Mouse (Mus musculus) T-helper 2 cell (primary cell): ENCODE measurements at regions not wholly inside any gene's neighbourhood (a gene's known extent, or its start where the extent isn't known, plus 50 kb on each side); places are given as distances from the start of the nearest gene placed in this dataset.

Experiments used
- in situ Hi-C: fragments of 300-600 bp; cut with MboI, MseI; formaldehyde crosslinking; loops from one replicate; pipeline ENCODE4 v1.15.1; 2025; ENCODE audit warnings: high pct_unique_total_duplicates

- in situ Hi-C loops, result loop anchor here (25.0 kb wide), 1 partner anchor 448 kb away; no protein-coding TSS in a partner anchor
Observed at GRCm38 (mm10) chr10:112863808-112864207, 65.0 kb downstream of the Atxn7l3b start.

DNA sequence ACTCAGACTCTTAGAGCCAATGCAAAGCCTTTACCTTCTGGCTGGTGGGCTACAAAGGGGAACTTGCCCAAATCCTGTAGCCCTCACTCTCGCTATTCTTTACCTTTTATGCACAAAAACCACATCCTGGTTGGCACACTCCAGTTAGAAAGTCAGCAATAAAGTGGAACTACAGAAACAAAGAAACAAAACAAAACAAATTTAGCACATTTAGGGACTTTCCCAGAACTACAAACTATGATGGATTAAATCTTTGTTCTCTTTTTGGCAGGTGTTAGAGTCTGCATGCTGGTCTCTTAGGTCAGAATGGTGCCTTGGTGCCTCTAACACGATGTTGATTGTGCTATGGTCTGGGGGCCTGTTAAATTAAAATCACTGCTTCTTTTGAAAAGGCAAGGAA, 65.4 kb downstream of the Atxn7l3b start:
- in situ Hi-C loops, result loop anchor here (25.0 kb wide), 1 partner anchor 449 kb away; no protein-coding TSS in a partner anchor

- in situ Hi-C loops, result loop anchor here (25.0 kb wide), 1 partner anchor 460 kb away; no protein-coding TSS in a partner anchor
Observed at GRCm38 (mm10) chr10:112851997-112852396, 76.8 kb downstream of the Atxn7l3b start.

DNA sequence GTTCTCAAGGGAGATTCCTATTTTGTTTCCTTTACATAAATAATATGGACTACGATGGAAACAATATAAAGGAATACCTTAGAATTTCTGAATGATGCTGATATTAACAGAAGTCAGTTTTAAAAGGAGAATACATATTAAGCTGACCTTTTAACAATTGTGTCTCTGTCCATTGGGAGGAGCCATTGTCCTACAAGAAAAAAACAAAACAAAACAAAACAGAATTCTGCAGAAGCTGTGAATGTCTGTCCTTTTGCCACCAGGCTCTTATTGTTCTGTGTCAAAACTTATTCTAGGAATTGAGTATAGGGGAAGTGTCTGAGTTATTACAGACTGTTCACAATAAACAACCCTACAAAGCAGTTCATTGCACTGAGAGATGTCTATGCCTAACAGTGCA, 82.6 kb downstream of the Atxn7l3b start:
- in situ Hi-C loops, result no loop called here

DNA sequence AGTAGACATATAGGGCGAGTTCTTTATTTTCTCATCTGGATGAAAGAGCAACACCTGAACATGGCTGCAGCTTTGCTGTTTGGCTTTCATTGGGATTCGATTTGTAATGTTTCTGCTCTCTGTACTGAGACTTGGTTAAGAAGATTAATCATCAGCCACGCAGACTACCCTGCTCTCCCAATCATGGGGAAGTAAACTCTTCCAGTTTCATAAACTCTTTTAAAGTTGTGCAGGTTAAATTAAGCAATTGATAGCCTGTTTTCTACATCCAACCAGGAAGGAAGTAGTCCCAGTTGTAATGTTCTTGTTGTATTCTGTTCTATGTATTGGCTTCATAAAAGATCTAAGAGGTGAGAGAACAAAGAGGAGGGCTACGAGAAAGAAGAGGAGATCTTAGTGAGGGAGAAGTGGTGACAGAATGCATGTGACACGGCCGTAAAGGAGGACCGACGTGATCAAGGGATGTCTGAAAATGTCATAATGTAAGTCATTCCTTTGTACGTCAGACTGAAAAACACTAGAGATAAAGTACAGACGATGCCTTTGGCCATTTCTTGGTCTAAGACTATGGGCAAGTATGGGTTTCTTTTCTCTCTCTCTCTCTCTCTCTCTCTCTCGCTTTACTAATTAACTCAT, 91.3 kb downstream of the Atxn7l3b start:
- in situ Hi-C loops, result no loop called here

- in situ Hi-C loops, result no loop called here
Observed at GRCm38 (mm10) chr10:112835970-112836369, 92.8 kb downstream of the Atxn7l3b start.

DNA sequence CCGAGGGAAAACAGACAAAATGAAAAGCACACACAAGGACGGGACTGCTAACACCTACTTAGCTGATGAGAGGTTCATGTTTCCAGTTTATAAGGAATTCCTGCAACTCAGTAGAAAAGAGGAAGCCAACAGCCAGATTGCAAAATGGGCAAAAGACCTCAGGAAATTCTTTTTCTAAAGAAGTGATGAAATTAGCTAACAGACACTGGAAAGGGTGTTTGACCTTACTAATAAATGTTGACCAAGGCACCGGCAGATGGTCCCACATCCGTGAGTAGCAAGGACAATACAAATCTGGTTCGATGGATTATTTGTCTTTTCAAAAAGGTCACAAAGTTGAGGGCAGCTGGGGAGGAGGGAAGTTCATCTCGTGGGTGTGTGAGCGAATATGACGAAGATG, 93.3 kb downstream of the Atxn7l3b start:
- in situ Hi-C loops, result no loop called here

DNA sequence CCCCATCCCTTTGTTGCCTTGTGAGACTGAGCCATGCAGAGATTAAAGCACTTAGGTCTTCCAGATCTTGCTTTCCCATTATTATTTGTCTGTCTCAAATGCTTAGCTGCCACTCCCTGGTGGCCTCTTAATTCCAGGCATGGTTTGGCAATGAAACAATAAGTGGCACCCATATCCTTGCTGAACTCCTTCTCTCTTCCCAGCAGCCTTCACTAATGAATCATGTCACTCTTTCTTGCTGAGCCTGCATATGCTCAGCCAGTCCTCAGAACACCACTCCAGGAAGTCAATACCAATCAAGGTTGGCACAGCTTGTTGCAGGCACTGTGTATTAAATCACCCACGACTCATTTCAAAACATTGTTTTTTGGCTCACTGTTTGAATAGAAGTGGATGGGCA, 118.6 kb downstream of the Atxn7l3b start:
- in situ Hi-C loops, result no loop called here

- in situ Hi-C loops, result loop anchor here (10.0 kb wide), 1 partner anchor 659 kb away; no protein-coding TSS in a partner anchor
Observed at GRCm38 (mm10) chr10:112803557-112803956, 125.2 kb downstream of the Atxn7l3b start.

- in situ Hi-C loops, result loop anchor here (10.0 kb wide), 1 partner anchor 657 kb away; no protein-coding TSS in a partner anchor
Observed at GRCm38 (mm10) chr10:112801560-112801959, 127.2 kb downstream of the Atxn7l3b start.

DNA sequence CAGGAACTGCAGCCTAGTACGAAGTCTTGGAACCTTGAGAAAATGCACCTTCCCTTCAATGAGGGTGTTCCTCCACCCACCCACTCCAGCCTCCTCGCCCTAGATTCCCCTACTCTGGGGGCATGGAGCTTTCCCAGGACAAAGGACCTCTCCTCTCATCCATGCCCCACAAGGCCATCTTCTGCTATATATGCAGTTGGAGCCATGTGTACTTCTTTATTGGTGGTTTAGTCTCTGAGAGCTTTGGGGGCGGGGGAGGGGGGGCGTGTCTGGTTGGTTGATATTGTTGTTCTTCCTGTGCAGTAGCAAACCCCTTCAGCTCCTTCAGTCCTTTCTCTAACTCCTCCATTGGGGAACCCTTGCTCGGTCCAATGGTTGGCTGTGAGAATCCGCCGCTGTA, 130.2 kb downstream of the Atxn7l3b start:
- in situ Hi-C loops, result no loop called here

- in situ Hi-C loops, result no loop called here
Observed at GRCm38 (mm10) chr10:112798090-112798489, 130.7 kb downstream of the Atxn7l3b start.

GRCm38 (mm10) chr10:112795938-112796337, 132.9 kb downstream of the Atxn7l3b start:
- in situ Hi-C loops, result no loop called here

DNA sequence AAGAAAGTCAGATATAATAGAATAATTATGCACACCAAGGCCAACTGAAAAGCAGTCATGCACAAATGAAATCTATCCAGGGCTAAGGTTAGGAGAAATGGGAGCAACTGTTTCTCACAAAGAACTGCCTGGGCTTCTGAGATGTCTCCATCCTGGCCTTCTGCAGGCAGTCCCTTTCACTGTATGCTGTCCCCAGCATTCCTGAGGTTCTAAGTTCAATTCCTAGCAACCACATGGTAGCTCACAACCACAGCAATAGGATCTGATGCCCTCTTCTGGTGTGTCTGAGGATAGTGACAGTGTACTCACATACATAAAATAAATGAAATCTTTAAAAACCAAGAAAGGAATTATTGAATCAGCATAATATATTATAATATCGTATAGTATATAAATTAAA, 133.3 kb downstream of the Atxn7l3b start:
- in situ Hi-C loops, result no loop called here

GRCm38 (mm10) chr10:112788236-112788635, 140.6 kb downstream of the Atxn7l3b start:
- in situ Hi-C loops, result no loop called here

DNA sequence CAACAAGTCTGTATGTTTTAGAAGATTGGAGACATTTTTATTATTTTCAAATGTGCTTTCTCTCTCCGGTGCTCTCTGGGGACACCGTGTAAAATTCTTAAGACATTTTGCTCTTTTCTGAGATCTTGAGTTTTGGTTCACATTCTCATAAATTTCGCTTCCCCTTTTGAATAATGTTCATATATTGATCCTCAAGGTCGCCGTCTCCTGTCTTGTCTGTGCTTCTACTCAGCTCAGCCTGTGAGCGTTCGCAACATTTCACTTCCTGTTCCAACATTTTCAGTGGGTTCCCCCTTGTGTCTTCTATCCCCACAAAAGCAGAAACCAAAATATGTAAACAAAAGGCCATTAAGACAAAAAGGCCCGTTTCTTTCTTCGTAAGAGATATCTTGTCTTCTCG, 154.5 kb downstream of the Atxn7l3b start:
- in situ Hi-C loops, result no loop called here

DNA sequence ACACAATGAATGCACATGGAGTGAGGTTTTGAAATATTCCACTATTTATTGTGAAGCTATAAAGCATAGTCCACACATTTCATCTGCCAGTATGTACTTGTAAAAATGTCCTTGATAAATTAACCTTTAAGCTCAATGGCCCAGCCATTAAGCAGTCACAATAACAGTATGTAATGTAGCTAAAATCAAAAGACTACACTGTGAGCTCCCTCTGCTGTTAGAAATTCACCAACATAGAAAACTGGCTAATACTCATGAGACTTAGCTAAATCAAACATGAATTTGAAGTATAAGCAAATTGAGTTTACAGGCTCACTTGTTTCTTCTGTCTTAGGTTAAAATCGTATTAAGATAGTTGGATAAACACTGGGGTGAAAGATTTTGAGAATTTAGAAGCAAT, 182.1 kb downstream of the Atxn7l3b start:
- in situ Hi-C loops, result no loop called here

GRCm38 (mm10) chr10:112743527-112743926, 185.3 kb downstream of the Atxn7l3b start:
- in situ Hi-C loops, result no loop called here

- in situ Hi-C loops, result no loop called here
Observed at GRCm38 (mm10) chr10:112742123-112742522, 186.7 kb downstream of the Atxn7l3b start.
